Mouse (Mus musculus): ENCODE measurements around the gene Olfr1161. TPM values are rescaled to one million over a fixed set of nuclear protein-coding genes. Genes with fewer than 3 reads are reported as not detected.
"Not testable (repeated sequence)": the region's sequence is repeated elsewhere in the genome, so short reads cannot be mapped to it uniquely, and the experiment has no call there.

Gene Olfr1161
- polyA plus RNA-seq (2016; fragmentation: Nextera tagmentation; extraction: Ambion mirVana), result not detected in 2 replicates

GRCm38 (mm10) chr2:88022474-88022873 lies at the start of gene Olfr1161:
Gene Olfr1161 (plus strand): TSS chr2:88022774.
- DNase-seq (ENCODE audit: low spot score); H3K9me3 ChIP-seq (replicated peaks); H3K27me3 ChIP-seq (ENCODE audit: low read depth, poor library complexity, severe bottlenecking); H3K4me1 ChIP-seq; H3K36me3 ChIP-seq; H3K27ac ChIP-seq (replicated peaks); H3K4me3 ChIP-seq: not testable (repeated sequence)
- WGBS, result 81% methylated on average over 1 of the region's 1 CpGs

- Histone ChIP-seq H3K27me3 (ENCODE audit: low read depth, poor library complexity, severe bottlenecking) (no peaks in the 10 kb centered on the region), H3K36me3 (no peaks in the 10 kb centered on the region), H3K4me1 (no peaks in the 10 kb centered on the region), H3K4me3 (no peak within 1 kb of the TSS), H3K9me3 (replicated peaks) (no peaks in the 10 kb centered on the region), H3K27ac (replicated peaks) (no peak within 1 kb of the TSS)
- DNase-seq (ENCODE audit: low spot score), result no peak
- WGBS, result 80% methylated on average over 3 of the region's 3 CpGs
Observed at GRCm38 (mm10) chr2:87974563-87974962, 48.0 kb upstream of the Olfr1161 start, which contains the start of gene Olfr74. Gene Olfr74 (minus strand): TSS chr2:87974663.

- no peak within 1 kb of the TSS for H3K27ac ChIP-seq (replicated peaks)
Observed at GRCm38 (mm10) chr2:87989813-87990212, 32.8 kb upstream of the Olfr1161 start, which contains the start of gene Olfr1158. Gene Olfr1158 (plus strand): TSS chr2:87990113.

GRCm38 (mm10) chr2:88007515-88008318 lies 14.9 kb upstream of the Olfr1161 start, which contains the start of gene Olfr1160:
Gene Olfr1160 (minus strand): TSS chr2:88008268.
- H3K27me3 ChIP-seq (ENCODE audit: low read depth, poor library complexity, severe bottlenecking), result no peaks in the 10 kb centered on the region
- H3K9me3 ChIP-seq (replicated peaks), result no peaks in the 10 kb centered on the region
- H3K36me3 ChIP-seq, result no peaks in the 10 kb centered on the region
- H3K4me1 ChIP-seq, result no peaks in the 10 kb centered on the region
- H3K27ac ChIP-seq (replicated peaks), result no peak within 1 kb of the TSS
- no peak within 1 kb of the TSS for H3K4me3 ChIP-seq
- DNase-seq (ENCODE audit: low spot score), result no peak

More at GRCm38 (mm10) chr2:87989813-87990212, 32.8 kb upstream of the Olfr1161 start, which contains the start of gene Olfr1158:
- H3K4me1 ChIP-seq, result no peaks in the 10 kb centered on the region
- DNase-seq (ENCODE audit: low spot score), result no peak
- H3K9me3 ChIP-seq (replicated peaks), result no peaks in the 10 kb centered on the region
- no peak within 1 kb of the TSS for H3K4me3 ChIP-seq
- H3K27me3 ChIP-seq (ENCODE audit: low read depth, poor library complexity, severe bottlenecking), result no peaks in the 10 kb centered on the region
- H3K36me3 ChIP-seq, result no peaks in the 10 kb centered on the region

GRCm38 (mm10) chr2:88037599-88037998 lies 15.0 kb downstream of the Olfr1161 start, which contains the start of gene Olfr73:
Gene Olfr73 (minus strand): TSS chr2:88037699.
- H3K9me3 ChIP-seq (replicated peaks), result no peaks in the 10 kb centered on the region
- H3K4me3 ChIP-seq, result no peak within 1 kb of the TSS
- H3K27ac ChIP-seq (replicated peaks), result no peak within 1 kb of the TSS
- no peaks in the 10 kb centered on the region for H3K4me1 ChIP-seq
- no peaks in the 10 kb centered on the region for H3K36me3 ChIP-seq
- no peak for DNase-seq (ENCODE audit: low spot score)
- no peaks in the 10 kb centered on the region for H3K27me3 ChIP-seq (ENCODE audit: low read depth, poor library complexity, severe bottlenecking)

GRCm38 (mm10) chr2:88051029-88051428 lies 28.5 kb downstream of the Olfr1161 start, which contains the start of gene Olfr1162:
Gene Olfr1162 (minus strand): TSS chr2:88051129.
- Histone ChIP-seq H3K36me3 (no peaks in the 10 kb centered on the region), H3K9me3 (replicated peaks) (no peaks in the 10 kb centered on the region), H3K27me3 (ENCODE audit: low read depth, poor library complexity, severe bottlenecking) (no peaks in the 10 kb centered on the region), H3K4me3 (no peak within 1 kb of the TSS), H3K4me1 (no peaks in the 10 kb centered on the region), H3K27ac (replicated peaks) (no peak within 1 kb of the TSS)
- DNase-seq (ENCODE audit: low spot score), result no peak
- 90% methylated on average over 1 of the region's 1 CpGs for WGBS

- Histone ChIP-seq H3K27ac (replicated peaks) (no peak overlapping the region), H3K4me1 (no peaks in the 10 kb centered on the region), H3K4me3 (no peak overlapping the region), H3K27me3 (ENCODE audit: low read depth, poor library complexity, severe bottlenecking) (no peaks in the 10 kb centered on the region), H3K9me3 (replicated peaks) (no peaks in the 10 kb centered on the region; the same call in 1 of the 2 replicates), H3K36me3 (no peaks in the 10 kb centered on the region)
- no peak for DNase-seq (ENCODE audit: low spot score)
- WGBS, result 80% methylated on average over 2 of the region's 2 CpGs
Observed at GRCm38 (mm10) chr2:88063587-88063986, 41.0 kb downstream of the Olfr1161 start.

GRCm38 (mm10) chr2:88071730-88072129 lies 49.2 kb downstream of the Olfr1161 start, which contains the start of gene Olfr1163:
Gene Olfr1163 (minus strand): TSS chr2:88071830.
- no peak within 1 kb of the TSS for H3K4me3 ChIP-seq
- no peak within 1 kb of the TSS for H3K27ac ChIP-seq (replicated peaks)
- DNase-seq (ENCODE audit: low spot score), result no peak
- no peaks in the 10 kb centered on the region for H3K36me3 ChIP-seq
- no peaks in the 10 kb centered on the region for H3K9me3 ChIP-seq (replicated peaks)
- H3K4me1 ChIP-seq, result no peaks in the 10 kb centered on the region
- no peaks in the 10 kb centered on the region for H3K27me3 ChIP-seq (ENCODE audit: low read depth, poor library complexity, severe bottlenecking)

Other genes starting within 250 kb of the Olfr1161 start
- not detected in 2 replicates for gene Olfr152, start 243.3 kb upstream of the Olfr1161 start, polyA plus RNA-seq (2016; fragmentation: Nextera tagmentation; extraction: Ambion mirVana)
- not detected in 2 replicates for gene Olfr1143, start 222.2 kb upstream of the Olfr1161 start, polyA plus RNA-seq (2016; fragmentation: Nextera tagmentation; extraction: Ambion mirVana)
- not detected in 2 replicates for gene Olfr1145, start 213.0 kb upstream of the Olfr1161 start, polyA plus RNA-seq (2016; fragmentation: Nextera tagmentation; extraction: Ambion mirVana)
- gene Olfr1148, start 192.2 kb upstream of the Olfr1161 start, polyA plus RNA-seq (2016; fragmentation: Nextera tagmentation; extraction: Ambion mirVana), result not detected in 2 replicates
- not detected in 2 replicates for gene Olfr1150-ps1, start 178.8 kb upstream of the Olfr1161 start, polyA plus RNA-seq (2016; fragmentation: Nextera tagmentation; extraction: Ambion mirVana)
- gene Olfr1151, start 166.9 kb upstream of the Olfr1161 start, polyA plus RNA-seq (2016; fragmentation: Nextera tagmentation; extraction: Ambion mirVana), result not detected in 2 replicates
- gene Olfr1152, start 156.3 kb upstream of the Olfr1161 start, polyA plus RNA-seq (2016; fragmentation: Nextera tagmentation; extraction: Ambion mirVana), result 0.01 and 0.02 TPM in 2 replicates
- gene Olfr1153, start 127.8 kb upstream of the Olfr1161 start, polyA plus RNA-seq (2016; fragmentation: Nextera tagmentation; extraction: Ambion mirVana), result not detected in 2 replicates
- not detected in 2 replicates for gene Olfr1154, start 117.6 kb upstream of the Olfr1161 start, polyA plus RNA-seq (2016; fragmentation: Nextera tagmentation; extraction: Ambion mirVana)
- not detected in 2 replicates for gene Olfr1155, start 77.6 kb upstream of the Olfr1161 start, polyA plus RNA-seq (2016; fragmentation: Nextera tagmentation; extraction: Ambion mirVana)
- not detected in 2 replicates for gene Olfr1156, start 69.7 kb upstream of the Olfr1161 start, polyA plus RNA-seq (2016; fragmentation: Nextera tagmentation; extraction: Ambion mirVana)
- not detected in 2 replicates for gene Olfr1157, start 54.5 kb upstream of the Olfr1161 start, polyA plus RNA-seq (2016; fragmentation: Nextera tagmentation; extraction: Ambion mirVana)
- gene Olfr74, start 48.1 kb upstream of the Olfr1161 start, polyA plus RNA-seq (2016; fragmentation: Nextera tagmentation; extraction: Ambion mirVana), result not detected in 2 replicates
- not detected in 2 replicates for gene Olfr1158, start 32.7 kb upstream of the Olfr1161 start, polyA plus RNA-seq (2016; fragmentation: Nextera tagmentation; extraction: Ambion mirVana)
- gene Olfr1160, start 14.5 kb upstream of the Olfr1161 start, polyA plus RNA-seq (2016; fragmentation: Nextera tagmentation; extraction: Ambion mirVana), result not detected in 2 replicates
- gene Olfr73, start 14.9 kb downstream of the Olfr1161 start, polyA plus RNA-seq (2016; fragmentation: Nextera tagmentation; extraction: Ambion mirVana), result not detected in 2 replicates
- gene Olfr1162, start 28.4 kb downstream of the Olfr1161 start, polyA plus RNA-seq (2016; fragmentation: Nextera tagmentation; extraction: Ambion mirVana), result not detected in 2 replicates
- gene Olfr1163, start 49.1 kb downstream of the Olfr1161 start, polyA plus RNA-seq (2016; fragmentation: Nextera tagmentation; extraction: Ambion mirVana), result not detected in 2 replicates
- not detected in 2 replicates for gene Olfr1164, start 71.2 kb downstream of the Olfr1161 start, polyA plus RNA-seq (2016; fragmentation: Nextera tagmentation; extraction: Ambion mirVana)
- not detected in 2 replicates for gene Olfr1166, start 105.5 kb downstream of the Olfr1161 start, polyA plus RNA-seq (2016; fragmentation: Nextera tagmentation; extraction: Ambion mirVana)
- not detected in 2 replicates for gene Olfr1167, start 132.4 kb downstream of the Olfr1161 start, polyA plus RNA-seq (2016; fragmentation: Nextera tagmentation; extraction: Ambion mirVana)
- gene Olfr1168, start 159.1 kb downstream of the Olfr1161 start, polyA plus RNA-seq (2016; fragmentation: Nextera tagmentation; extraction: Ambion mirVana), result not detected in 2 replicates
- gene Olfr1170, start 205.6 kb downstream of the Olfr1161 start, polyA plus RNA-seq (2016; fragmentation: Nextera tagmentation; extraction: Ambion mirVana), result not detected in 2 replicates

Data from midbrain, embryonic 10.5 days (tissue).